Mouse (Mus musculus) ES-Bruce4 (cell line): ENCODE measurements around the gene Fam107a. TPM values are rescaled to one million over a fixed set of nuclear protein-coding genes. Genes with fewer than 3 reads are reported as not detected.

Experiments
- H3K27ac ChIP-seq: 2 replicates; pipeline ENCODE4 v1.5.1; 2012; ENCODE audit warnings: low read length, inconsistent platforms; ENCODE audit not compliant: insufficient read depth
- H3K27me3 ChIP-seq: 2 replicates; pipeline ENCODE4 v1.6.1; 2012; ENCODE audit warnings: mild to moderate bottlenecking, low read length, inconsistent platforms; ENCODE audit not compliant: control insufficient read depth, poor library complexity, insufficient read depth, severe bottlenecking
- H3K36me3 ChIP-seq: 2 replicates; pipeline ENCODE4 v1.6.1; 2012; ENCODE audit warnings: inconsistent platforms, mild to moderate bottlenecking, low read length, moderate library complexity; ENCODE audit not compliant: control insufficient read depth, poor library complexity, insufficient read depth, severe bottlenecking
- H3K4me1 ChIP-seq: one replicate; pipeline ENCODE4 v1.8.1; 2011; ENCODE audit warnings: low read length; ENCODE audit not compliant: control insufficient read depth, insufficient read depth
- H3K4me3 ChIP-seq: 2 replicates; pipeline ENCODE4 v1.5.1; 2011; ENCODE audit warnings: low read depth, mild to moderate bottlenecking, low read length
- H3K9ac ChIP-seq: 2 replicates; pipeline ENCODE4 v1.6.1; 2012; ENCODE audit warnings: low read depth, mild to moderate bottlenecking, inconsistent platforms; ENCODE audit not compliant: poor library complexity, severe bottlenecking
- H3K9me3 ChIP-seq: replicated peaks from 2 replicates; pipeline ENCODE4 v1.6.1; 2012; ENCODE audit warnings: mild to moderate bottlenecking, low read length, inconsistent platforms; ENCODE audit not compliant: control insufficient read depth, poor library complexity, insufficient read depth, severe bottlenecking
- CTCF ChIP-seq: IDR thresholded peaks from one replicate; pipeline ENCODE4 v1.8.1; 2011; ENCODE audit warnings: low read depth, low read length
- EP300 ChIP-seq: IDR thresholded peaks from 2 replicates; pipeline ENCODE4 v1.6.1; 2011; ENCODE audit warnings: low read depth, low read length; ENCODE audit not compliant: insufficient read depth
- POLR2A ChIP-seq: IDR thresholded peaks from one replicate; pipeline ENCODE4 v1.8.1; 2011; ENCODE audit warnings: low read length; ENCODE audit not compliant: insufficient read depth
- polyA plus RNA-seq: library from polyadenylated mRNA; stranded (reverse); fragments of >200 nt; gene quantifications from 2 replicates; pipeline ENCODE4 v1.2.4, GENCODE M21; 2011; ENCODE audit warnings: low read depth; ENCODE audit not compliant: missing spikeins, insufficient read depth, insufficient read length

Gene Fam107a
- polyA plus RNA-seq, 1 experiment = 0.69 TPM

DNA sequence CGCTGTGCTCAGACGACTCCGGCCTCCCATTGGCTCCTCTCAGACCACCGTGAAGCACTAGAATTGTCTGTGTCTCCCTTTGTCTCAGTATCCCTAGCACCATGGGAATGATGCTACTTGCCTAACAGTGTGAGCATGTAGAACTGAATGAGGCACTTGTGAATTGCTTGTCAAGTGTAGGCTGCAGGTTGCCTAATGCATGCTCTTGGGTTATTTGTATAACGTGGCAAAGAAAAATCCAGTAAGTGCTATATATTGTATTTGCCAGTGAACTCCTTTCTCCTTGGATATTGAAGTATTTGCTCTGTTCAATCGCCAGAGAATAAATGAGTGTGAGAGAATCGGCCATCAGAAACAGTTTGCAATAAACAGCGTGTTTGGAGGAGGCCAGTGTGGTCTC lies 70.9 kb downstream of the Fam107a start:
- H3K27me3 ChIP-seq = no peaks in the 10 kb centered on the region
- no peak overlapping the region for H3K4me3 ChIP-seq
- H3K4me1 ChIP-seq = no peaks in the 10 kb centered on the region
- no peaks in the 10 kb centered on the region for H3K36me3 ChIP-seq
- no peaks in the 10 kb centered on the region for H3K9me3 ChIP-seq
- H3K27ac ChIP-seq = no peak overlapping the region
- no peak overlapping the region for H3K9ac ChIP-seq
- TF ChIP-seq CTCF (no peak), EP300 (no peak), POLR2A (no peak)

Other genes starting within 250 kb of the Fam107a start
- 40.5 and 47.1 TPM in 2 replicates for gene Rpp14, start 237.7 kb downstream of the Fam107a start, polyA plus RNA-seq
- 19.8 and 24.2 TPM in 2 replicates for gene Pxk, start 219.8 kb downstream of the Fam107a start, polyA plus RNA-seq
- 167 and 168 TPM in 2 replicates for gene Pdhb, start 145.0 kb downstream of the Fam107a start, polyA plus RNA-seq
- gene Kctd6, start 103.9 kb downstream of the Fam107a start, polyA plus RNA-seq = 35.6 and 36.7 TPM in 2 replicates
- gene Acox2, start 58.7 kb downstream of the Fam107a start, polyA plus RNA-seq = not detected in 2 replicates
- gene Oit1, start 60.7 kb upstream of the Fam107a start, polyA plus RNA-seq = not detected in 2 replicates